Mouse (Mus musculus) urinary bladder, postnatal 4 days (tissue): ENCODE data around the gene Znrf1.
"Not testable (repeated sequence)": the region's sequence is repeated elsewhere in the genome, so short reads cannot be mapped to it uniquely, and the experiment has no call there.

Experiments used
- DNase-seq, 2 experiments: peaks; one replicate each; pipeline ENCODE4 v3.0.0; 2021 to 2022; ENCODE audit warnings: low spot score in 2 of 2

Znrf1 gene

DNA sequence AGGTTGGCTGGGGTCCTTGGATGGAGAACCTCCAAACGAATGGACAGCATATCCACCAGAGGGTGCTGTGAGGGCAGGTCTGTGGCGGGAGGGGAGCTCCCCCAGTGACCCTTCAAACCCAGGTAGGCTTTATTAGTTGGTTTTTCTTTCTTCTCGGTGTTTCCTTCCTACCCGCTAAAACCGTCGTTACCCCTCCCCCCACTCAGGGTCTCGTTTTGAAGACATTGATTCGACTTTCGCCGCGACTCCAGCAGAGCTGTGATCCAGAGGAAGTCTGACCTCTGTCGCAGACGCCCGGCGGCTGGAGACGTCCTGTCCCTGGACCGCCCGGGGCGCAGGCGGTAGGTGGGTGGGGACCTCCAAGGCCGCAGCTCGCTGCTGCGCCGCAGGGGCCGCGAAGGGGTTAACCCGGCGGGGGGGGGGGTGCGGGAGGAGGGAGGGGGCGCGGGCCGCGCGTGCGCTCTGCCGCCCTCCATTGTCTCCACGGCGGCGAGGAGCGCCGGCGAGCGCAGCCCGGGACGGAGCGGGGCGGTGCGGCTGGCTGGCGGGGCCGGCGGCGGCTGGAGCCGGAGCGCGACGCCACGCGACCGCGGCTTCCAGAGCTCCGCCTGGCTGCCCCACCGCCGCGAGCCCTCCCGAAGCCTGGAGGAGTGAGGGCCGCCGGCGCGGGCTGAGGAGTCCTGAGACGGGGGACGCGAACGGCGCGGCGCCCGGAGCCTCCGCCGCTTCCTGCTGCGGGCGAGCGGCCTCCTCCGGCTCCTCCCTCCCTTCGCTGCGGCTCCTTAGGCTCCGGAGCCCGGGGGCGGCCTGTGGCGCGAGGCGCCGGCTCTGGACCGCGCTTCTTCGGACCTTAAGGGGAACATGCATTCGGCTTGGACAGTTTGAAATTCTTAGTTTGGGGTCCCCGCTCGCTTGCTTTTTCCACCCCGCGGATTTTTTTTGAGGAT, at the start of gene Znrf1:
TSS of gene Znrf1 (plus strand) at position 67 of the 947 bp plus-strand sequence.
- DNase-seq = peak; percentile 71 to 74

DNA sequence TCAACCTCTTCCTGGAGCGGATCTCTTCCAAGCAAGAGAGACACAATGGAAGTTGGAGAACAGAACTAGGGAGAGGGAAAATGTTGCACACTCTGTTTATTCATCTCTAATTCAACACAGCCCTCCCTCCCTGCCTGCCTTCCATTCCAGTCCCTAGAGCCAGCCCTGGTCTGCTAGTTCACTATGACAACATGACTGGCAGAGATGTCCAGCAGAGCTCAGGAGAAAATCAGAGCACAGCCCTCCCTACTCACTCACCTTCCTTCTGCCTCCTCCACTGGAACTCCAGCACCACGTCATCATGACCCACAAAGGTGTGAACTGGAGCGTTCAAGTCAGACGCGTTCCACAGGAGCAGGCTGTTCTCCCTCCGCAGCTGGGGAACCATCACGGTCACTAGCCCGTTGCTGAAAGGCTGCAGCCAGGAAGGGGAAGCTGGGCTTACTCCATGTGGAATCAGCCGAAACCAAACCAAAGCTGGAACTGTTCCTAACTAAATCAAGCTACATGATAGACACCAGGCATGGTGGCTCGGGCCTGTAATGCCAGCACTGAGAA, 45.8 kb upstream of the Znrf1 start:
- DNase-seq = no peak

DNA sequence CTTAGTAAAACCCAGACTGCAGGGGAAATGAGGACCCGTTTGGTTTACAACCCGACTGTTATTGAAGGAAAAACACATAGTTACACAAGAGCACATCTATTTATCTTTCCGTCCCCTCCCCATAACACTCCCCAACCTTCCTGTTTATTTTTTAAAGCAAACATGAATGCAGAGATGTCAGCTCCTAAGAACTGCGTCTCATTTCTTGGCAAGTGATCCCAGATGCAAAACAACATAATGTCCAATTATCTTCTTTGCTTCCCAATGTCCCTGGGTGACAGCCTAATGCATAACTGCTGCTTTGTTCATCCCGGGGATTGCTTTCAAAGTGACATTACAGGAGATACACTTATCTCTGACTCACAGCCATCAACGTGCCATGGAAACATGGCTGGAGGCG, 44.7 kb upstream of the Znrf1 start:
- DNase-seq = no peak

DNA sequence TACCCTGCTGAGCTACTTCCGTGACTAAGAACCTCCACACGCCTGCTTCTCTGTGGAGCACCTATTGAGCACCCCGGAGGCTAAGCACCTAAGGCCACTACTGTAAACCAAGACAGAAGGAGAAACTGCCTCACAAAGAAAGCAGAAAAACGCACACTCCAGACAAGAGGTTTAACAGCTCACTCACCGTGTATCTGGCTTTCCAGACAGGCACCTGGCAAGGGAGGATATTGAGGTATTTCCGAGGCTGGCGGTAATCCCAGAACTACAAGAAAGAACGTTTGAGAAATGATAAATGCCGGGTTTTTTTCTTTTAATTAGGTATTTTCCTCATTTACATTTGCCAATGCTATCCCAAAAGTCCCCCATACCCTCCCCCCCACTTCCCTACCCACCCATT, 43.4 kb upstream of the Znrf1 start:
- no peak for DNase-seq

DNA sequence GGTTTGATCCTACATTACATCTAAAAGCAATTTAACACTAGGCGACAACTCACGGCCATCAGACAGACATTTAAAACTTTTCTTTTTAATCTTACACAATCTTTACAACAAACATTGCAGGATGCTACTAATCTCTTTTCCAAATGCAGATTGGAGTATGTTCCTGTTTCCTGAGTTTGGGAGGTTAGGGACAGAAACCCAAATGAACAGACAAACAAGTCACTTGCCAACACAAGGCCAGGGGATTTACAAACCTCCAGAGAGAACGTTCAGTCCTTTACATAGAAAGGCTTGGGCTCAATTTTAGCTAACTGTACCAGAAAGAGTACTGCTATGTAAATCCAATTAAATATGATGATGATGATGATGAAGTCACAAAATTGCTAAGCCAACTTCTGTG, 42.7 kb upstream of the Znrf1 start:
- DNase-seq = no peak

DNA sequence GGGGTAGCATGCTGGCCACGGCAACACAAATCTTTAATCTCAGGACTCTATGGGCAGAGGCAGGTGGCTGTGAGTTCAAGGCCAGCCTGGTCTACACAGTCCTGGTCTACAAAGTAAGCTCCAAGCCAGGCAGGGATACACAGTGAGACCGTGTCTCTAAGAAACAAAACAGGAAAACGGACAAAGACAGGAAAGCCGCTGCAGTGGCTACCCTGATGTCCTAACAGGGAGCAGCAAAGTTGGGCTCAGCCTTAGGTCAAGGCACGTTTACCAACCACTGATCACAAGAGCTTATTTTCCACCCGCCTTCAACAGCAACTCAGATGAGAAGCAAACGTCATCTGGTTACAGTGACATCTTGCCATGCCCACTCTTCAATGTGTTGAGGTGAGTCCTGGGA, 39.6 kb upstream of the Znrf1 start:
- DNase-seq = no peak

DNA sequence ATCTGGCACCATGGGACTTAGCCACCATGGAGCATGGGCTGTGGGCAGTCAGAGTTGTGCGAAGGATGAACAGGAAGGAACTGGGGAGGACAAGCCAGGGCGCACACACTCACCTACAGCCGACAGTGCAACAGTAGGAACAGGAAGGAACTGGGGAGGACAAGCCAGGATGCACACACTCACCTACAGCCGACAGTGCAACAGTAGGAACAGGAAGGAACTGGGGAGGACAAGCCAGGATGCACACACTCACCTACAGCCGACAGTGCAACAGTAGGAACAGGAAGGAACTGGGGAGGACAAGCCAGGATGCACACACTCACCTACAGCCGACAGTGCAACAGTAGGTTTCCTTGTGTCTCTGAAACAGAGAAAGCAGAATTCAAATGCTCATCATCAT, 37.6 kb upstream of the Znrf1 start:
- DNase-seq = not testable (repeated sequence)

DNA sequence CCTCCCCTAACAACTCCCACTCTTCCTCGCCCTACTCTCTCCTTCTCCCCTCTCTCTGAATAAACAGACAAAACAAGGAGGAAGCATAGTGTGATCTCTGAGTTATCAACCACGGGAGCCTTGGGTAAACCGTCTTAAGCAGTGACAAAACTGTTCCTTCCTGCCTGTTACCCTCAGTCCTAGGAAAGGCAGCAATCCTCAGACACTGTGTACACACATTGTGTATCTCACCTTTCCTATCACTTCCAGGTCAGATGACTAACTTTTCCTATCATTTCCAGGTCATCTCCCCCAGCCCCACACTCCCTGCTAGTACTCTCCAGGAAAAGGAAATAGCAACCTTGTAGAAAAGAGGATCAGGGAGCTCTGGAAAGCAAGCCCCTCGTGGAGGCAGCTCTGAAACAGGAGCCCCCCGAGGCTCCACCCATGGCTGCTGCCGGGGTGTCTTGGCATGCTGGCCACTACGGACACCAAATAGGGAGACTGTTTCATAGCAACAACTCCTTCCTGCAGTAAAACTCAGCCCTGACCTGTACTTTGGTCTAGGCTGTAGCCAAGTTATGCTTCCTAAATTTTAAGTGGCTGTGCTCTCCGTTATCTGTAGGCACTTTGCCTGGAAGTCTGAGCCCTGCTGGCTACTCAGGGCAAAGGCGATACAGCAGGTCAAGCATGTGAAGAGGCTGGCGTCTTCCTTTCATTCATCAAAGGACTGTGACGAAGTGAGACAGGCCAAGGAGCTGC, 34.0 kb upstream of the Znrf1 start:
- DNase-seq = no peak

DNA sequence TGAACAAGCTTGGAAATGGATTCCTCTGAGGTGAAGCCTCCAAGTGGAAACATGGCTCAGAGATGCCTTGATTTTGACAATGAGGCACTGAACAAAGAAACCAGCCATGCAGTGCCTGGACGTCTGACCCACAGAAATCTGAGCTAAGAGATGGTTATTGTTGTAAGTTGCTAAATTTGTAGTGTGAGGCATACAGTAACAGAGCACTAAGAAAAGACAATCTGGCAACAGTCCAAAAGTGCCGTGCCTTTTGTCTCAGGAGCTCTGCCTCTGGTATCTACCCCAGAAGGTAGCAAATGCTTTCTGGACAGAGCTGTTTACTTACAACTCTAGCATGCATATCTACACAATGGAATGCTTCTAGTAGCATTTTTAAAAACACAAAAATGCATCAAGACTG, 27.3 kb upstream of the Znrf1 start:
- no peak for DNase-seq

DNA sequence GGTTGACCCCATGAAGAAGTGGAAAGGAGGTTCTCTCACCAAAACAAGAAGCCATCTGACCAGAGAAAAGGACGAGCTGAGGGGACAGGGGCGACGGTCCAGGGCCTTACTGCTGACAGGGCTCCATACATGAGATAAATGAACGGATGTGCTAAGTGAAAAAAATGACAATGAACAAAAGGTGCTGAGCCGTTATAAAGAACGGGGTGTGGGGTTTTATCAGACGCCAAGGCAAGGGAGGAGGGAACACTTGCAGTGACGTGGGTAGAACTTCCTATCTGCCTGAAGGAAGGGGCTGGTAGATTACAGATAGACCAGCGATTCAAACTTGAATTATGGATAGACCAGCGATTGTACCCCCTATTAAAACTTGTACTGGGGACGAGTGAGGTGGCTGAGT, 26.6 kb upstream of the Znrf1 start:
- DNase-seq = no peak

DNA sequence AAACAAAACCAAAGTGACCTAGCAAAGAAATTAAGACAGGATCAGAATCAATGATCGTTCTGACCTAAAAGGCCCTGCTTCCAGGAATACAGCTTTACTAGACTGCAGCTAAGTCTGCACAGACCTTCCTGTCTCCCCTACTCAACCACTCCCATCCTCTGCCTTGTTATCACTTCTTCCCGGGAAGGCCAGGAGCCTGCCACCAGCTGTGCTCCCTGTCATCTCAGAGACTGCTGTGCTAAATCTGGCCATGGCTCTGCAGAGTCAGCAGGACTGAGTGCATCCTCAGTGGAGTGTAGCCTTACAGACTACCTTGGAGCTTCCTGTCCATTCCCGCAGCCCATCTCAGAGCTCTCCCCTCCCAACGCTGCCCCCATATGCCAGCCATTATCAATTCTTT, 25.5 kb upstream of the Znrf1 start:
- no peak for DNase-seq

DNA sequence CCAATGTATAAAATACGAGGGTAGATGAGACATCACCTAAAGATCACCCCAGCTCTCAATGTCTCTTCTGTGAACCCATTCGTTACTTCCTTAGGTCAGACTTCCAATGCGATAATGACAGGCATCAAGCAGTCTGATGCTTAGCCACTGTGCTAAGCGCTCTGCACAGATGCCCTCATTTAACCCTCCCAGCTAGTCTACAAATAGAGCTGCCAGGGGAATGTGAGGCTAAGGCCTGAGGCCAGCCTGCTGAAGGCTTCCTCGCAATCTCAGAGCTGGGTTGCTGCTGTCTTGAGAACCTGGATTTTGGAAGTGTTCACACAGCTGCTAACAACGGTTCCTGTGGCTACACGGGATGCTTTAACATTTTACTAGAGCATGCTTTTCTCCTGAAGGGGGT, 23.0 kb upstream of the Znrf1 start:
- DNase-seq = no peak

DNA sequence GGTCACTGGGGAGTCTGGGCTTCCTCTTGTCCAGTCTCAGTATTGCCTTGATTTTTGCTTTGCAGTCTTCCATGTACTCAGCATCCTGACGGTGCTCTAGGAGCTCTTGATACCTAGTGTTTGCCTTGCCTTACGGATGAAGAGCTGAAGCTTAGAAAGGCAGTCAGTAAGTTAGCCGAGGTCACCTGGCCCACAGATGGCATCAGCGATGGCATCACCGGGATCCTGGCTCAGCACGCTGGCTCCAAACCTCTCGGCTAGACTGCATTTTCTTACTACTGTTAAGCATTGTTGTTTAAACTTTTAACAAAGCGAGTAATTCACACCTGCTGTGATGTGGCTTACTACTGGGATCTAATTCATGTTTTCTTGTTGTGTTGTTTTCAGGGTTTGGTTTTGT, 22.5 kb upstream of the Znrf1 start:
- DNase-seq = no peak

DNA sequence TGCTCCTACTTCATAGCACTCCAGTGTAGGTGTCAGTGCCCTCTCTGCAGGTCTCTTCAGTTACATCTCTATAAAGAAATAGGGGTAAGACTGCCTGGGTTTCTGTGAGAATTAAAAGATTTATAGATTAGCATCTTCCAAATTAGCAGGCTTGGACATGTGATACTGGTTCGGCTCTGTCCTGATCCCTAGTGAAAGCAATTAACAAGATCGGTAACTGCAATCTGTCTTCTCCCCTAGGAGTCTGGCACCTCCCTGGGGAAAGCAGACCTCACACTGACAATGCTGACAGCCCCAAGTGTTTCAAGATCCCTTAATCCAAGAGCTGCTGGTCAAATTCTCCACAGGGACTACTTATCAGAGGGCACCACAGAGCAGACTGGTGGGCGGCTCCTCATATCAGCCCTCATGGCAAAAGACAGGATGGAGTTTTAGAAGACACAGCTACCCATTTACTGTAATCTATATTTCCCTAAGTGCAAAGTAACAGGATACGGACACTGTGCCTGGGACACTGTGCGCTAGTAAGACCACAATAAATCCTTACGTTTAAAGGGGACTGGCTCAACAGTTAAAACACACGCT, 19.4 kb upstream of the Znrf1 start:
- no peak for DNase-seq

DNA sequence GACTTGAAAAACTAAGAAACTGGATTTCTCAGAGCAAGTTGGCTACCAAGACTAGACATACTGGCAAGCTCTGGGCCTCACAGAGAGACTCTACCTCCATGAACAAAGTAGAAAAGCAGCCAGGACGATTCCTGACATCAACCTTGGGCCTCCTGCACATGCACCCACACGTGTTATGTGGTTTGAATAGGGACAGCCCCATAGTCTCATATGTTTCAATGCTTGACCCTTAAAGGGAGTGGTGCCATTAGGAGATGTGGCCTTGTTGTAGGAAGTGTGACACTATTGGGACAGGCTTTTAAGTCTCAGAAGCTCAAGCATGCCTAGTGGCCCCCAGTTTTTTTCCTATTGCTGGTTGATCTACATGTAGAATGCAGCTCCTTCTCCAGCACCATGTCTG, 18.4 kb upstream of the Znrf1 start:
- DNase-seq = no peak

DNA sequence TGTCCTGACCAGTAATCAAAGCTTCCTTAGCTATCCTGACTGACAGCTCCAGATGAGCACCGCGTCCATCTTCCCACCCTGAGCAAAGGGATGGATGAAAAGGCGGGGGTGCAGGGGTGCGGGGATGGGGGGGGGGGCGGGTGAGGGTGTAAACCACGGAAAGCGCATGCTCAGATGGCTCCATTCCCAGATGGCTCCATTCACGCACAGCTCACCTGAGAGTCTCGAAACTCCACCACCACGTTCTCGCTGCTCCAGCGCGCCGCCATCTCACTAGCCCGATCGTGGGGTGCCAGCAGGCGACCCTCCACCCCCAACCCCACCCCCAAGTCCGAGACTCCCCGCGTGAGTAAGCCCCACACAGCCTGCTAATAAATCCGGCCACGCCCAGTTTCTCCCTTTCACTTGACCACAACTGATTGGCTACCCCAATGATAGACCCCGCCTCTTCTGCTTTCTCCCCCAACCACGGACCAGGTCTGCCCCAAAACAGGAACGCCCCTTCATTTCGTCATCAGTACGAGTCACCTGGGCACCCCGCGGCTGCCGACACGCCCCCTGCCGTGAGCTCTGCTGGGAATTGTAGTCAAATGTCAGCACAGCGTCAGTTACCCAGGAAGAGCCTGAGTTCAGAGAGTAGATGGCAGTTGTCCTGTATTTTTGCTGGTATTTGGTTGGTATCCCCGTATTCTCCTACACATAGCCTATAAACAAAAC, 14.0 kb upstream of the Znrf1 start, which contains the start of gene Wdr59:
TSS of gene Wdr59 (minus strand) at position 380 of the 717 bp plus-strand sequence.
- DNase-seq = peak; percentile 94 to 97

DNA sequence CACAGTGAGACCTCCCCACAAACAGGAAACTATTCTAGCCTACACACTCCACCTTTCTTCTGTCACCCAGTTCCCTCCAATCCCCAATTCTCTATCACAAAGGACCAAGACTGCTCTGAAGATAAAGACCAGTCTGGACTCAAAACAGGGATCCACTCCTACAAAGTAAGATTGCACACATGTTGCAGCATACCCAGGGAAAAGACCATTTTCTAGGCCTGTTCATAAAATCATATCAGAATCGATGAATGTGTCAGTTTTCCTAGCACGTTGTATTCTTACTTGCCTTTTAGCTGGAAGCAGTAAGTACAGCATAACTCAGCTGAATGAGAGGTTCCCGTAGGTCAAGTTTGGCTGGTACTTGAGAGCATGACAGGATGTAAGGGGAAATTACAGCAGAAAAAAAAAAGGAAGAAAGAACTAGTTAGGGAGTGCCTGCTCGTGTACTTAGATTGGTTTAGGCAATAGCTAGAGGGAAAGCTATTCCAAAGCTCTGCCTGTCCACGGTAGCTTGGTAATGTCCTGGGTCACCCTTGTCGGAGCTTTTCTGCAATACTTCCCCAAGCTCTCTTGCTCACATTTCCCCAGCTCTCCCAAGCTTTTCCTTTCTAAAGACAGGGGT, 9.4 kb upstream of the Znrf1 start:
- no peak for DNase-seq

DNA sequence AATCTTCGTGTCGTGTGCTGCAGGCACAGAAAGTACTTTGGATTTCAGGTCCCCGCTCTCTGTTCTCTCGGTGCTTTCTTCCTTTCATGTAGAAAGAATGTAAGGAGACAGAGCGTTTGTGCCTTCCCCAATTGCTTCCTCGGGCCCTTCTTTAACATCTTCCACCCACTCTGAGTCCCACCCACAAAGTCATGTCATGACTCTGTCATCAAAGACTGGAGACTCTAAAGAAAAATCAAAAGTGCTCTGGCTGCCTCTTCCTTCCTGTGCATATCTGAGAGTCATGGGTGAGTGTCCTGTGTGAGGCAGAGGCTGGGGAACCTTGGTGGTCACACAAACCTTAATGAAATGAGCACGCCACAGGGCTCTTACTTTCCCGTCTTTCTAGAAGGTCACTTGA, 8.7 kb upstream of the Znrf1 start:
- DNase-seq = no peak

DNA sequence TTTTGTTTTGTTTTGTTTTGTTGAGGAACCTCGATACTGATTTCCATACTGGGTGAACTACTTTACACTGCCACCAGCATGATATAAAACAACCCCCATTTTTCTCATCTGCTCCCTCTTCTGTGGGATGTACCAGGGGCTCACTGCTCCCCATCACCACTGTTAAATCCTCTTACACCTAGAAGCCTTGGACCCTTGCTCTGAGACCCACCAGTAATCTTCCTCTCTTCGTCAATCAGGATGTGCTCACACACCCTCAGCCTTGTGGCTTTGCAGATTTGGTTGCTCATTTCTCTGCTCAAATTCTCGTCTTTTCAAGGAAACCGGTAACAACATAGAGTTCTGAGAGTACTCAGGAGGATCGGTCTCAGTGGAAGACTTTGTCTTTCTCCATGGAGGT, 7.8 kb upstream of the Znrf1 start:
- no peak for DNase-seq

DNA sequence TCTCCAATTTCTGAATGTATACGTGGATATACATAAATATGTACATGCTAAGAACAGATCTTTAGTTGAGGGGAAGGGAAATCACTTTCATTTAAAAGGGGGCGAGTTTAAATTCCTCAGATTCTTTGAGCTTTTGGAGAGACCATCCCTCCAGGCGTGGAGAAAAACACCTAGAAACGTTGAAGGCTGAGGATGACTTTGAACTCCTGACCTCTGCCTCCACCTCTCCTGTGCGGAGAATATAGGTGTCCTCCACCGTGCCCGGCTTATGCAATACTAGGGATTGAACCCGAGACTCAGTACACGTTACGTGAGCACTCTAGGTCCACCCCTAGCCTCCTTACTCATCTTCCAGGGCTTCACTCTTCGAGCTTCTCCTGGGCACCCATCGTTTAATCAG, 4.7 kb upstream of the Znrf1 start:
- peak in 1 of 2 experiments; percentile 47 for DNase-seq

DNA sequence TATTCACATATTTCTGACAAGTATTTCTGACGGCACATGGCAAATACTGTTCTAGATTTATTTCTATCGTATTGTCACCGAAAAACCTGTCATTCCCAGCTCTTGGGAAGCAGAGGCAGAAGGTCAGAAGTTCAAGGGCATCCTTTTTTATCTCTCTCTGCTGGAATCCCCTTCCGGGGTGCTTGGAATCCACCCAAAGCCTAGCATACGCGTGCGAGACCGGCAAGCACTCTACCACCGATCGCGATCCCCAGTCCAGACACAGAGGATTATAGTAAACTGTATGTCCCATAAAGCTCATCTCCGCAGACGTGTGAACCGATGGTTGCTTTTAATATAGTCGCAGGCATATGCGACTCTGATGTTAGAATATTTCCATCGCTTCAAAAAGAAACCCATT, 4.3 kb upstream of the Znrf1 start:
- peak in 1 of 2 experiments; percentile 51 for DNase-seq
